Mouse (Mus musculus) liver, adult 2 months (tissue): ENCODE results near the gene Hist1h2an. TPM values are rescaled to one million over a fixed set of nuclear protein-coding genes. Genes with fewer than 3 reads are reported as not detected.

Experiments
- DNase-seq: peaks from one replicate; pipeline ENCODE4 v3.0.0-alpha.2; 2011; ENCODE audit warnings: low read depth, low spot score; ENCODE audit errors: extremely low read depth
- H3K27ac ChIP-seq: fragments of 200-500 bp; replicated peaks from 2 replicates; pipeline ENCODE4 v1.5.1; 2012; ENCODE audit warnings: low read depth, mild to moderate bottlenecking, control low read depth, inconsistent platforms, low read length; ENCODE audit not compliant: insufficient read depth
- H3K27me3 ChIP-seq: fragments of 200-500 bp; 2 replicates; pipeline ENCODE4 v1.6.1; 2012; ENCODE audit warnings: mild to moderate bottlenecking, moderate library complexity, low read length, inconsistent platforms; ENCODE audit not compliant: control insufficient read depth, insufficient read depth
- H3K36me3 ChIP-seq: fragments of 200-500 bp; 2 replicates; pipeline ENCODE4 v1.6.1; 2012; ENCODE audit warnings: low read length, inconsistent platforms; ENCODE audit not compliant: control insufficient read depth, insufficient read depth
- H3K4me1 ChIP-seq: fragments of 200-500 bp; 2 replicates; pipeline ENCODE4 v1.6.1; 2011; ENCODE audit warnings: low read length; ENCODE audit not compliant: control insufficient read depth, insufficient read depth
- H3K4me3 ChIP-seq: fragments of 200-500 bp; 2 replicates; pipeline ENCODE4 v1.5.1; 2011; ENCODE audit warnings: low read depth, mild to moderate bottlenecking, control low read depth, low read length, moderate library complexity; ENCODE audit not compliant: insufficient read depth
- H3K79me2 ChIP-seq: fragments of 200-500 bp; 2 replicates; pipeline ENCODE4 v1.6.1; 2012; ENCODE audit warnings: inconsistent platforms, mild to moderate bottlenecking, low read length, moderate library complexity; ENCODE audit not compliant: control insufficient read depth, insufficient read depth
- H3K9ac ChIP-seq: fragments of 200-500 bp; 2 replicates; pipeline ENCODE4 v1.6.1; 2012; ENCODE audit warnings: low read depth, mild to moderate bottlenecking, control low read depth, inconsistent platforms, low read length
- CTCF ChIP-seq: fragments of 200-500 bp; IDR thresholded peaks from 2 replicates; pipeline ENCODE4 v1.5.1; 2011; ENCODE audit warnings: low read depth, low read length, control low read depth
- POLR2A ChIP-seq: fragments of 200-500 bp; IDR thresholded peaks from 2 replicates; pipeline ENCODE4 v1.6.1; 2011; ENCODE audit warnings: low read length, control low read depth; ENCODE audit not compliant: insufficient read depth; ENCODE audit errors: extremely low read depth
- WGBS: fragments of 180-500 bp; shearing (Covaris S2); methylation state at CpG from one replicate; pipeline ENCODE4 v1.1.7; 2018; 5-methylcytosine and 5-hydroxymethylcytosine counted together
- polyA plus RNA-seq: library from polyadenylated mRNA; depleted of rRNA; stranded (reverse); fragments of >200 nt; gene quantifications from 2 replicates; pipeline ENCODE4 v1.2.3, GENCODE M21; 2012
- total RNA-seq: library from RNA; depleted of rRNA; stranded (reverse); fragments of >200 nt; gene quantifications from 2 replicates; pipeline ENCODE4 v1.2.3, GENCODE M21; 2014

Hist1h2an gene
- total and polyA plus RNA-seq, 2 experiments = 8.7 TPM; not detected in 1

GRCm38 (mm10) chr13:21790601-21791283, 3.7 kb upstream of the Hist1h2an start:
- Histone ChIP-seq H3K27me3 (no peaks in the 10 kb centered on the region; the same call in 1 of the 2 replicates), H3K27ac (no peak overlapping the region), H3K9ac (no peak overlapping the region), H3K4me1 (peaks cover 2% of the 10 kb centered on the region; the same call in 1 of the 2 replicates), H3K79me2 (no peaks in the 10 kb centered on the region), H3K36me3 (no peaks in the 10 kb centered on the region), H3K4me3 (no peak overlapping the region)
- 25% methylated on average over 18 of the region's 18 CpGs for WGBS
- DNase-seq = no peak
- TF ChIP-seq POLR2A (no peak), CTCF (no peak)

GRCm38 (mm10) chr13:21789925-21790324, 2.9 kb upstream of the Hist1h2an start:
- no peaks in the 10 kb centered on the region; the same call in 1 of the 2 replicates for H3K27me3 ChIP-seq
- H3K27ac ChIP-seq = no peak overlapping the region
- 78% methylated on average over 6 of the region's 6 CpGs for WGBS
- no peak overlapping the region for H3K4me3 ChIP-seq
- H3K9ac ChIP-seq = no peak overlapping the region
- H3K79me2 ChIP-seq = no peaks in the 10 kb centered on the region
- no peak for DNase-seq
- H3K4me1 ChIP-seq = peaks cover 2% of the 10 kb centered on the region; the same call in 1 of the 2 replicates
- TF ChIP-seq CTCF = no peak
- no peak for TF ChIP-seq POLR2A
- no peaks in the 10 kb centered on the region for H3K36me3 ChIP-seq

GRCm38 (mm10) chr13:21787760-21788593, 959 bp upstream of the Hist1h2an start:
- H3K79me2 ChIP-seq = no peaks in the 10 kb centered on the region
- no peak overlapping the region for H3K4me3 ChIP-seq
- DNase-seq = no peak
- H3K4me1 ChIP-seq = peaks cover 2% of the 10 kb centered on the region; the same call in 1 of the 2 replicates
- H3K36me3 ChIP-seq = no peaks in the 10 kb centered on the region
- H3K27ac ChIP-seq = no peak overlapping the region
- TF ChIP-seq POLR2A (no peak), CTCF (no peak)
- H3K9ac ChIP-seq = no peak overlapping the region
- H3K27me3 ChIP-seq = no peaks in the 10 kb centered on the region; the same call in 1 of the 2 replicates
- WGBS = 48% methylated on average over 16 of the region's 21 CpGs

GRCm38 (mm10) chr13:21786189-21786898, 674 bp downstream of the Hist1h2an start:
- peaks cover 4% of the 10 kb centered on the region for H3K4me1 ChIP-seq
- no peak overlapping the region for H3K27ac ChIP-seq
- no peak for DNase-seq
- no peaks in the 10 kb centered on the region; the same call in 1 of the 2 replicates for H3K27me3 ChIP-seq
- no peaks in the 10 kb centered on the region for H3K79me2 ChIP-seq
- H3K36me3 ChIP-seq = no peaks in the 10 kb centered on the region
- H3K4me3 ChIP-seq = peak overlapping the region; percentile 44; the same call in 1 of the 2 replicates
- H3K9ac ChIP-seq = peak overlapping the region; percentile 60; the same call in 1 of the 2 replicates
- TF ChIP-seq POLR2A = no peak
- no peak for TF ChIP-seq CTCF
- WGBS = 12% methylated on average over 8 of the region's 8 CpGs

GRCm38 (mm10) chr13:21784311-21784710, 2.7 kb downstream of the Hist1h2an start:
- H3K9ac ChIP-seq = no peak overlapping the region
- H3K27ac ChIP-seq = no peak overlapping the region
- no peak for DNase-seq
- no peaks in the 10 kb centered on the region; the same call in 1 of the 2 replicates for H3K27me3 ChIP-seq
- 75% methylated on average over 6 of the region's 6 CpGs for WGBS
- no peaks in the 10 kb centered on the region for H3K79me2 ChIP-seq
- TF ChIP-seq POLR2A (no peak), CTCF (no peak)
- peaks cover 8% of the 10 kb centered on the region for H3K4me1 ChIP-seq
- no peak overlapping the region for H3K4me3 ChIP-seq
- no peaks in the 10 kb centered on the region for H3K36me3 ChIP-seq
